Mouse (Mus musculus): ENCODE data around the gene Cdk14. TPM values are rescaled to one million over a fixed set of nuclear protein-coding genes. Genes with fewer than 3 reads are reported as not detected.

The Cdk14 gene
- polyA plus RNA-seq, 1 experiment from 2014 or later: 19.7 TPM

- peaks cover 12% of the 10 kb centered on the region; the same call in 1 of the 2 replicates for H3K4me1 ChIP-seq (ENCODE audit: insufficient read depth, low read depth, low read length)
- no peaks in the 10 kb centered on the region for H3K36me3 ChIP-seq (ENCODE audit: insufficient read depth, low read length)
- TF ChIP-seq EP300 (IDR thresholded peaks at IDR 0.05): peak; percentile 74
- TF ChIP-seq CTCF (IDR thresholded peaks at IDR 0.05): 0 out of 2 replicates have a peak, but pooled peaks have one; percentile 8
- no peak overlapping the region for H3K4me3 ChIP-seq (ENCODE audit: low read depth, low read length)
- peak overlapping the region; percentile 78 for H3K27ac ChIP-seq (ENCODE audit: low read length)
- no peak overlapping the region for H3K9ac ChIP-seq (replicated peaks; ENCODE audit: low read depth)
- no peaks in the 10 kb centered on the region for H3K27me3 ChIP-seq (replicated peaks; ENCODE audit: insufficient read depth, low read length)
- peak; percentile 95 for ATAC-seq
- WGBS: 59% methylated on average over 4 of the region's 4 CpGs
- no peak overlapping the region for H3K4me2 ChIP-seq (replicated peaks; ENCODE audit: low read depth, low read length)
- H3K9me3 ChIP-seq (ENCODE audit: low read length): no peaks in the 10 kb centered on the region
- peak; percentile 90 for DNase-seq (ENCODE audit: low spot score)
Measured at GRCm38 (mm10) chr5:5370322-5371082, 49.6 kb downstream of the Cdk14 start.

- no peaks in the 10 kb centered on the region for H3K27me3 ChIP-seq (replicated peaks; ENCODE audit: insufficient read depth, low read length)
- H3K36me3 ChIP-seq (ENCODE audit: insufficient read depth, low read length): no peaks in the 10 kb centered on the region
- ATAC-seq (no peak), DNase-seq (ENCODE audit: low spot score) (no peak)
- H3K9ac ChIP-seq (replicated peaks; ENCODE audit: low read depth): no peak overlapping the region
- WGBS: 48% methylated on average over 14 of the region's 14 CpGs
- H3K9me3 ChIP-seq (ENCODE audit: low read length): no peaks in the 10 kb centered on the region
- H3K27ac ChIP-seq (ENCODE audit: low read length): peak overlapping the region; percentile 14; the same call in 1 of the 2 replicates
- H3K4me3 ChIP-seq (ENCODE audit: low read depth, low read length): no peak overlapping the region
- H3K4me1 ChIP-seq (ENCODE audit: insufficient read depth, low read depth, low read length): peaks cover 16% of the 10 kb centered on the region
- no peak overlapping the region for H3K4me2 ChIP-seq (replicated peaks; ENCODE audit: low read depth, low read length)
- TF ChIP-seq EP300 (IDR thresholded peaks at IDR 0.05): no peak
- no peak for TF ChIP-seq CTCF (IDR thresholded peaks at IDR 0.05)
Measured at GRCm38 (mm10) chr5:5368389-5369164, 51.5 kb downstream of the Cdk14 start.

- Histone ChIP-seq H3K4me2 (replicated peaks; ENCODE audit: low read depth, low read length) (no peak overlapping the region), H3K9me3 (ENCODE audit: low read length) (no peaks in the 10 kb centered on the region), H3K9ac (replicated peaks; ENCODE audit: low read depth) (no peak overlapping the region), H3K27ac (ENCODE audit: low read length) (no peak overlapping the region), H3K27me3 (replicated peaks; ENCODE audit: insufficient read depth, low read length) (no peaks in the 10 kb centered on the region), H3K4me3 (ENCODE audit: low read depth, low read length) (no peak overlapping the region), H3K4me1 (ENCODE audit: insufficient read depth, low read depth, low read length) (peaks cover 13% of the 10 kb centered on the region), H3K36me3 (ENCODE audit: insufficient read depth, low read length) (no peaks in the 10 kb centered on the region)
- WGBS: 58% methylated on average over 8 of the region's 8 CpGs
- no peak for DNase-seq (ENCODE audit: low spot score)
- ATAC-seq: no peak
- TF ChIP-seq CTCF (IDR thresholded peaks at IDR 0.05): no peak
- TF ChIP-seq EP300 (IDR thresholded peaks at IDR 0.05): no peak
Measured at GRCm38 (mm10) chr5:5367550-5367949, 52.6 kb downstream of the Cdk14 start.

- 68% methylated on average over 14 of the region's 14 CpGs for WGBS
- Histone ChIP-seq H3K27me3 (replicated peaks; ENCODE audit: insufficient read depth, low read length) (no peaks in the 10 kb centered on the region), H3K4me3 (ENCODE audit: low read depth, low read length) (no peak overlapping the region), H3K9me3 (ENCODE audit: low read length) (no peaks in the 10 kb centered on the region), H3K4me1 (ENCODE audit: insufficient read depth, low read depth, low read length) (peaks cover 9% of the 10 kb centered on the region), H3K4me2 (replicated peaks; ENCODE audit: low read depth, low read length) (no peak overlapping the region), H3K9ac (replicated peaks; ENCODE audit: low read depth) (no peak overlapping the region), H3K27ac (ENCODE audit: low read length) (no peak overlapping the region), H3K36me3 (ENCODE audit: insufficient read depth, low read length) (no peaks in the 10 kb centered on the region)
- no peak for TF ChIP-seq CTCF (IDR thresholded peaks at IDR 0.05)
- ATAC-seq: no peak
- DNase-seq (ENCODE audit: low spot score): peak; percentile 52
Measured at GRCm38 (mm10) chr5:5365285-5366076, 54.6 kb downstream of the Cdk14 start.

GRCm38 (mm10) chr5:5361684-5362083 is 58.4 kb downstream of the Cdk14 start:
- Histone ChIP-seq H3K9me3 (ENCODE audit: low read length) (no peaks in the 10 kb centered on the region), H3K27me3 (replicated peaks; ENCODE audit: insufficient read depth, low read length) (no peaks in the 10 kb centered on the region), H3K4me3 (ENCODE audit: low read depth, low read length) (no peak overlapping the region), H3K27ac (ENCODE audit: low read length) (no peak overlapping the region), H3K36me3 (ENCODE audit: insufficient read depth, low read length) (no peaks in the 10 kb centered on the region), H3K4me1 (ENCODE audit: insufficient read depth, low read depth, low read length) (peaks cover 10% of the 10 kb centered on the region), H3K4me2 (replicated peaks; ENCODE audit: low read depth, low read length) (no peak overlapping the region), H3K9ac (replicated peaks; ENCODE audit: low read depth) (no peak overlapping the region)
- 99% methylated on average over 3 of the region's 3 CpGs for WGBS
- no peak for TF ChIP-seq EP300 (IDR thresholded peaks at IDR 0.05)
- peak; percentile 54 for TF ChIP-seq CTCF (IDR thresholded peaks at IDR 0.05)
- no peak for DNase-seq (ENCODE audit: low spot score)
- ATAC-seq: no peak

GRCm38 (mm10) chr5:5360338-5360737 is 59.8 kb downstream of the Cdk14 start:
- 49% methylated on average over 5 of the region's 5 CpGs for WGBS
- H3K4me2 ChIP-seq (replicated peaks; ENCODE audit: low read depth, low read length): no peak overlapping the region
- H3K9me3 ChIP-seq (ENCODE audit: low read length): no peaks in the 10 kb centered on the region
- DNase-seq (ENCODE audit: low spot score): no peak
- H3K4me3 ChIP-seq (ENCODE audit: low read depth, low read length): no peak overlapping the region
- H3K9ac ChIP-seq (replicated peaks; ENCODE audit: low read depth): no peak overlapping the region
- H3K36me3 ChIP-seq (ENCODE audit: insufficient read depth, low read length): no peaks in the 10 kb centered on the region
- H3K27me3 ChIP-seq (replicated peaks; ENCODE audit: insufficient read depth, low read length): no peaks in the 10 kb centered on the region
- peak; percentile 31 for ATAC-seq
- TF ChIP-seq EP300 (IDR thresholded peaks at IDR 0.05) (no peak), CTCF (IDR thresholded peaks at IDR 0.05) (no peak)
- peak overlapping the region; percentile 39 for H3K27ac ChIP-seq (ENCODE audit: low read length)
- peaks cover 9% of the 10 kb centered on the region for H3K4me1 ChIP-seq (ENCODE audit: insufficient read depth, low read depth, low read length)
